Mouse (Mus musculus) effector memory CD4-positive, alpha-beta T cell, adult 7 months (primary cell): ENCODE measurements around the gene Mks1. TPM values are rescaled to one million over a fixed set of nuclear protein-coding genes. Genes with fewer than 3 reads are reported as not detected.

Source experiments
- polyA plus RNA-seq: library from polyadenylated mRNA; unstranded; fragments of 100-300 nt; shearing (Covaris generic); gene quantifications from one replicate; pipeline ENCODE4 v1.2.1, GENCODE M21; 2017

The Mks1 gene
- polyA plus RNA-seq, result 11.4 TPM

GRCm38 (mm10) chr11:87852690-87853596 lies at the start of gene Mks1:
Gene Mks1, plus strand, starts transcription at chr11:87853215.

GRCm38 (mm10) chr11:87828239-87828900 lies 24.6 kb upstream of the Mks1 start, which contains the start of gene Lpo:
Gene Lpo, minus strand, starts transcription at chr11:87828289.

GRCm38 (mm10) chr11:87875436-87875835 lies 22.4 kb downstream of the Mks1 start, which contains the start of gene Epx:
Gene Epx, minus strand, starts transcription at chr11:87875536.

GRCm38 (mm10) chr11:87892168-87892567 lies 39.2 kb downstream of the Mks1 start, which contains the start of gene Olfr462:
Gene Olfr462, minus strand, starts transcription at chr11:87892268.

GRCm38 (mm10) chr11:87897287-87897686 lies 44.3 kb downstream of the Mks1 start, which contains the start of gene Olfr463:
Gene Olfr463, minus strand, starts transcription at chr11:87897387.

Other genes starting within 250 kb of the Mks1 start
- gene Hsf5, start 236.1 kb upstream of the Mks1 start, polyA plus RNA-seq, result 0.15 TPM
- gene Rnf43, start 190.5 kb upstream of the Mks1 start, polyA plus RNA-seq, result 6.2 TPM
- gene Supt4a, start 115.7 kb upstream of the Mks1 start, polyA plus RNA-seq, result 541 TPM
- gene Tspoap1, start 92.7 kb upstream of the Mks1 start, polyA plus RNA-seq, result 1.3 TPM
- gene Mpo, start 59.6 kb upstream of the Mks1 start, polyA plus RNA-seq, result 0.21 TPM
- gene Lpo, start 24.9 kb upstream of the Mks1 start, polyA plus RNA-seq, result not detected
- not detected for gene Epx, start 22.3 kb downstream of the Mks1 start, polyA plus RNA-seq
- gene Olfr462, start 39.1 kb downstream of the Mks1 start, polyA plus RNA-seq, result not detected
- gene Olfr463, start 44.2 kb downstream of the Mks1 start, polyA plus RNA-seq, result not detected
- 0.33 TPM for gene Olfr464, start 67.8 kb downstream of the Mks1 start, polyA plus RNA-seq
- gene Dynll2, start 134.3 kb downstream of the Mks1 start, polyA plus RNA-seq, result 15.7 TPM
- gene Srsf1, start 194.2 kb downstream of the Mks1 start, polyA plus RNA-seq, result 196 TPM
- 59.1 TPM for gene Vezf1, start 215.1 kb downstream of the Mks1 start, polyA plus RNA-seq
- gene Cuedc1, start 244.8 kb downstream of the Mks1 start, polyA plus RNA-seq, result 0.89 TPM